Mouse (Mus musculus) liver, embryonic 11.5 days (tissue): ENCODE measurements at regions not wholly inside any gene's neighbourhood (a gene's known extent, or its start where the extent isn't known, plus 50 kb on each side); places are given as distances from the start of the nearest gene placed in this dataset.

ENCODE experiments used
- ATAC-seq: fragments of 200-750 bp; cut with Nextera tagmentation; replicated peaks from 2 replicates; pipeline ENCODE4 v1.8.0; 2017; ENCODE audit warnings: moderate number of reproducible peaks, mild to moderate bottlenecking, moderate TSS enrichment, moderate library complexity; ENCODE audit not compliant: low FRiP score
- DNase-seq: peaks from one replicate; pipeline ENCODE4 v3.0.0-alpha.2; 2017; ENCODE audit warnings: low spot score
- H3K27ac ChIP-seq: fragments of 300-500 bp; sonication (generic); 2 replicates; pipeline ENCODE4 v1.5.1; 2014; ENCODE audit warnings: mild to moderate bottlenecking, low read depth, low read length, control low read depth
- H3K27me3 ChIP-seq: fragments of 300-500 bp; sonication (generic); replicated peaks from 2 replicates; pipeline ENCODE4 v1.6.1; 2014; ENCODE audit warnings: low read length, mixed read lengths; ENCODE audit not compliant: control insufficient read depth, insufficient read depth
- H3K36me3 ChIP-seq: fragments of 300-500 bp; sonication (generic); 2 replicates; pipeline ENCODE4 v1.6.1; 2014; ENCODE audit warnings: mild to moderate bottlenecking, low read length, moderate library complexity, mixed read lengths; ENCODE audit not compliant: control insufficient read depth, insufficient read depth
- H3K4me1 ChIP-seq: fragments of 300-500 bp; sonication (generic); replicated peaks from 2 replicates; pipeline ENCODE4 v1.6.1; 2014; ENCODE audit warnings: low read length, mixed read lengths; ENCODE audit not compliant: control insufficient read depth, insufficient read depth
- H3K4me2 ChIP-seq: fragments of 300-500 bp; sonication (generic); 2 replicates; pipeline ENCODE4 v1.6.1; 2014; ENCODE audit warnings: mild to moderate bottlenecking, control low read depth, moderate library complexity
- H3K4me3 ChIP-seq: fragments of 300-500 bp; sonication (generic); 2 replicates; pipeline ENCODE4 v1.5.1; 2014; ENCODE audit warnings: low read depth, low read length, control low read depth
- H3K9ac ChIP-seq: fragments of 300-500 bp; sonication (generic); 2 replicates; pipeline ENCODE4 v1.6.1; 2014; ENCODE audit warnings: low read depth, low read length, control low read depth
- H3K9me3 ChIP-seq: fragments of 300-500 bp; sonication (generic); 2 replicates; pipeline ENCODE4 v1.6.1; 2016; ENCODE audit warnings: low read length, inconsistent platforms, mixed read lengths; ENCODE audit not compliant: control insufficient read depth
- WGBS: fragments of 180-500 bp; shearing (Covaris S2); extraction: QIAGEN DNeasy Blood & Tissue Kit; methylation state at CpG from one replicate; pipeline ENCODE4 v1.1.7; 2014; 5-methylcytosine and 5-hydroxymethylcytosine counted together

DNA sequence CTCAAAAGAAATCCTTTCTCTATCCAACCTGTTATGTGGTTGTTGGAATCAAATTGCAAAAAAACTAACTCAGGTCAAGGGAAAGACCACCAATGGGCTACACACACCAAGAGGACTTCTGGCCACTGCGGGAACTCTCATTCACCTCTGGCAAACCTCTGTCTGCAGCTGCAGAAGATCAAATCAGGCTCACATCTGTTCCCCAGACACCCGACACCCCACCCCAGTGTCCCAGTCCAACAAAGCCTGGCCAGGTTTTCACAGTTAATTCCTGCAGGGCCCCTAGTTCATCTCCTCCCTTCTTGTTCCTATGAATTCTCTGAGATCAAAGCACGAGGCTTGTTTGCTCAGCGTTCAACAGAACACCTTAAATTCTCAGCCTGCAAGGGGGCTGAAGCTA, 82.0 kb upstream of the Rgma start:
- no peak overlapping the region for H3K4me3 ChIP-seq
- no peaks in the 10 kb centered on the region for H3K27me3 ChIP-seq
- H3K4me1 ChIP-seq, result no peaks in the 10 kb centered on the region
- ATAC-seq (no peak), DNase-seq (no peak)
- WGBS, result 46% methylated on average over 4 of the region's 4 CpGs
- H3K4me2 ChIP-seq, result no peak overlapping the region
- no peak overlapping the region for H3K9ac ChIP-seq
- no peaks in the 10 kb centered on the region for H3K9me3 ChIP-seq
- no peaks in the 10 kb centered on the region for H3K36me3 ChIP-seq
- no peak overlapping the region for H3K27ac ChIP-seq

DNA sequence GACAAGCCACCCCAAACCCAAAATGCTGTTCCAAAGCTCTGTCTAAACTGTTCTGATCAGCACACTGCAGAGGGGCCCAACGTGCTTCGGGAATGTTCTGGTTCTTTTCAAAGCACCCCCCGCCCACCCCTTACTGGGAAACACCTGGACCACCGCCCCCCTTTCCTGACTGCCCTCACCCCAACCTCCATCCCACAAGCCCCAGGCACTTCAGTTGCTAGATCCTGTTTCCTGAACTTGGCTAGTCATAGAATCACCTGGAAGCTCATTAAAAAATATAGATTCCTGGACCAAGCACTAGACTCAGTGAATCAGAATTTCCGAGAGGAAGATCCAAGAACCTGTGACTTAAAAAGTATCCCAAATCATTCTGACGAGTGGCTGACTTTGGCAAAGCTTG, 80.9 kb upstream of the Rgma start:
- H3K9ac ChIP-seq, result no peak overlapping the region
- no peak for DNase-seq
- no peaks in the 10 kb centered on the region for H3K4me1 ChIP-seq
- ATAC-seq, result no peak
- no peaks in the 10 kb centered on the region for H3K9me3 ChIP-seq
- H3K27ac ChIP-seq, result no peak overlapping the region
- no peaks in the 10 kb centered on the region for H3K36me3 ChIP-seq
- H3K4me3 ChIP-seq, result no peak overlapping the region
- no peak overlapping the region for H3K4me2 ChIP-seq
- 84% methylated on average over 6 of the region's 6 CpGs for WGBS
- no peaks in the 10 kb centered on the region for H3K27me3 ChIP-seq

DNA sequence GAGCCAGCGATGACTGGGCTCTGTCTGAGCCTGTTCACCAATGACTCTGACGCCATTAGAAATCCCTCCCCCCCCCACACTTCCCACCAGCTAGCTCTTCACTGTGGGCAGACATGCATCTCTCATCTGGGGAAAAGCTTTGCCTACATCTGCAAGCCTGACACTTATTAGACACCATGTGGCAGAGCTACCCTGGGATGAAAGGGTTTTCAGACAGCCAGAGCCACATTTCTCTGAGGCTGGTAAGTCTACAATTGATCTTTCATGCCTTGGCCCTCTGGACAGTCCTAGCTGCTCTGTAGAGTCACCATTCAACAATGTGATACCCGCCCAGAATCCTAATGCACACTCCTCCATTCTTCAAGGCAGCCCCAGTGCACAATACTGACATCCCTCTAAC, 72.8 kb upstream of the Rgma start:
- Histone ChIP-seq H3K4me2 (no peak overlapping the region), H3K27ac (no peak overlapping the region), H3K27me3 (no peaks in the 10 kb centered on the region), H3K36me3 (no peaks in the 10 kb centered on the region), H3K4me1 (no peaks in the 10 kb centered on the region), H3K9ac (no peak overlapping the region), H3K4me3 (no peak overlapping the region), H3K9me3 (no peaks in the 10 kb centered on the region)
- WGBS, result 68% methylated on average over 3 of the region's 3 CpGs
- ATAC-seq (no peak), DNase-seq (no peak)

DNA sequence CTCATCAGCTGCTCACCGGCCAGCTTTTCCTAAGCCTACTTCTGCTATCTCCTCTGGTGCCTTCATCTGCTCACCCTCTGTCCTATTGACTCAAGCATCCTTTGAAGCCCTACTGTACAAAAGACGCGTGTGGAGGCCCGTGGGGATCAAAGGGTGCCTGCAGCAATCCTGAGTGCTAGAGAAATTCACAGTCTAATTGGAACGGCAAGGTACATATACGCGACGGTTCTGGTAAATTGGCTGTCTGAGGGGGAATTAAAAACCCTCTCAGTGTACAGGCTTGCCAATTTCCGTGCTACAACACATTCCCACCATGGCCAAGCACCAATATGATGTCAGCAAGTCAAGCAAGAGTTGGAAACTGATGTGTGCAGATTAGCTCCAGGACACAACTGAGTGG, 71.5 kb upstream of the Rgma start:
- DNase-seq (no peak), ATAC-seq (no peak)
- Histone ChIP-seq H3K4me1 (no peaks in the 10 kb centered on the region), H3K36me3 (no peaks in the 10 kb centered on the region), H3K9me3 (no peaks in the 10 kb centered on the region), H3K4me3 (no peak overlapping the region), H3K27me3 (no peaks in the 10 kb centered on the region), H3K4me2 (no peak overlapping the region), H3K27ac (no peak overlapping the region), H3K9ac (no peak overlapping the region)
- 68% methylated on average over 9 of the region's 9 CpGs for WGBS

DNA sequence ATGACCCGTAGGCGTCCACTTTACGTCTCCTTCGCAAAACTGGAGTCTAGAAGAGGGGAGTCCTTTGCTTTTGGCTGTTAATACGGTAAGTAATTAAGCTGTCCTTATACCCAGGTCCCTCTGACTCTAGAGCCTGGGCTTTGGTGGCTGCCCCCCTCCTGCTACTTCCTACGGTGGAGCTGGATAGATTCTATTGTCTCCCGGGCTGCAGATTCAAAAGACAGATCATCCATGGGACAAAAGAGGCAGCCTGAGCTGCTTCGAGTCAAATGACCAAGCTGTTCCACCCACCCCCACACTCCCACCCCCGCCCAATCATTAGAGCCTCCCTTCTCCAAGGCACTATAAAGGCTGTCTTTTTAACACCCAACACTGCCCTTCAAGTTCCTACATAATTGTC, 70.5 kb upstream of the Rgma start:
- DNase-seq (no peak), ATAC-seq (no peak)
- no peak overlapping the region for H3K4me3 ChIP-seq
- H3K4me2 ChIP-seq, result no peak overlapping the region
- no peaks in the 10 kb centered on the region for H3K27me3 ChIP-seq
- no peak overlapping the region for H3K9ac ChIP-seq
- 32% methylated on average over 9 of the region's 9 CpGs for WGBS
- no peak overlapping the region for H3K27ac ChIP-seq
- no peaks in the 10 kb centered on the region for H3K36me3 ChIP-seq
- H3K9me3 ChIP-seq, result no peaks in the 10 kb centered on the region
- H3K4me1 ChIP-seq, result no peaks in the 10 kb centered on the region

DNA sequence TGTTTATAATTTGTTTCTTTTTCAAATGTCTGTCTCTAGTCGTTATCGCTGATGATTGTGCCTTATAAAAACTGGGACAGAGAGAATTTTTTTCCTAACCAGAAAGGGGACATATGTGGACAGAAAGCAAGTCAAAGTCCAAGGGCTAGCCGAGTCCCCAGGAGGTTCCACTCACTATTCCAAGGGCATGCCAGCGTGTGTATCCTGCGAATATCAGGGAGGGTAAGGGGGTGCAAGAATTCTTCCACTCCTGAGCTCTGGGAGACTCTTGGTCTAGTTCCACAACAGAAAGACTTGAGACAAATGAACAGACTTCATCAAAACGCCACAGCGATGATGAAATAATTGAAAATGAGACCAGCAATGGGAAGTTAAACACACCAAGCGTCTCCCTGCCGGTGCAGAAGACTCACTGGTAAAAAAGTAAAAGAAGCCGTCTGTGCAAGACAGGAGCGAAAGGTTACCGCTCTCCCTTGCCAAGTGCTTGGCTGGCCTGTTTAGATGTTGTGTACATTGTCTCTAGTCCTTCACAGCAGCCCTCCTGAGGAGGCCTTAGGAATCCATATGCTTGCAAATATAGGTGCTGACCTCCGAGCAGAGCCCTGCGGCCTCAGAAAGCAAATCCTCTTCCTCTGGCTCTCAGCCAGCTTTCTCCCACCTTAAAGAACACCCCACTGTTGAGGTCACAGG, 69.9 kb upstream of the Rgma start:
- H3K36me3 ChIP-seq, result no peaks in the 10 kb centered on the region
- no peak overlapping the region for H3K4me3 ChIP-seq
- no peak overlapping the region for H3K27ac ChIP-seq
- H3K9me3 ChIP-seq, result no peaks in the 10 kb centered on the region
- no peaks in the 10 kb centered on the region for H3K4me1 ChIP-seq
- no peaks in the 10 kb centered on the region for H3K27me3 ChIP-seq
- WGBS, result 42% methylated on average over 14 of the region's 14 CpGs
- no peak overlapping the region for H3K9ac ChIP-seq
- DNase-seq (no peak), ATAC-seq (no peak)
- no peak overlapping the region for H3K4me2 ChIP-seq

DNA sequence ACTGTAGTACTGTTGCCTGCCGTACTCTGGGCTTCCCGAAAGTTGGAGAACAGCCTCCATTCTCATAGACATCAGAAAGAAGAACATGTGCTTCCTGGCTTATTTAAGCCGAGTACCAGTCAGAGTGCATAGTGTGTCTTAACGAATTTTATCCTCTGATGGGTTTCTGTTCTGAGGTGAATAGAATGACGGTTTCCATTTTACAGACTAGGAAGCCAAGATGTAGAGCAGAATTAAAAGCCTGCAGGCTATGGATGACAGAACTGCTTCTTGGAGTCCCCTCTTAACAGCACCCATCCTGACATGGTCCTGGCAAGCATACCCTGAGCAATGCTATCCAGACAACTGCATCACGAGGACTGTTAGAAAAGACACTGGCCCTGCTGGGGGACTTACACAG, 69.0 kb upstream of the Rgma start:
- DNase-seq (no peak), ATAC-seq (no peak)
- no peak overlapping the region for H3K9ac ChIP-seq
- no peaks in the 10 kb centered on the region for H3K9me3 ChIP-seq
- no peak overlapping the region for H3K4me2 ChIP-seq
- no peaks in the 10 kb centered on the region for H3K4me1 ChIP-seq
- H3K36me3 ChIP-seq, result no peaks in the 10 kb centered on the region
- H3K27ac ChIP-seq, result no peak overlapping the region
- H3K27me3 ChIP-seq, result no peaks in the 10 kb centered on the region
- H3K4me3 ChIP-seq, result no peak overlapping the region
- 63% methylated on average over 6 of the region's 6 CpGs for WGBS

DNA sequence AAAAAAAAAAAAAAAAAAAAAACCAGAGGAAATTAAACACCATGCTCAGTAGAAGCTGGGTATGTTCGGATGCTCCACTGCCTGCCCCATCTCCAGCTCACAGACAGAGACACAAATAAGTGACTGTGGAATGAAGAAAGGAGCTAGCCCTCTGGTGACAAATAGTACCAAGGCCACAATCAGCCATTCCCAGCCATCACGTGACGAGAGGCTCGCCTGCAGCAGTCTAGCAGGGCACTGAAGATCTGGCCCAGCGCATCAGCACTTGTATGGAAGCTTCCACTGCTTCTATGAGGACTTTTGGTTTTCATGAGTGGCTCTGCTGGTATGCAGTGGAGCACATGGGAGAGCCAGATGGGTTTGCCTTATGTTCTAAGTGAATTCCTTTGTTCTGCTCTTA, 68.6 kb upstream of the Rgma start:
- 54% methylated on average over 5 of the region's 5 CpGs for WGBS
- Histone ChIP-seq H3K9ac (no peak overlapping the region), H3K4me2 (no peak overlapping the region), H3K9me3 (no peaks in the 10 kb centered on the region), H3K27me3 (no peaks in the 10 kb centered on the region), H3K4me3 (no peak overlapping the region), H3K27ac (no peak overlapping the region), H3K4me1 (no peaks in the 10 kb centered on the region), H3K36me3 (no peaks in the 10 kb centered on the region)
- DNase-seq (no peak), ATAC-seq (no peak)

DNA sequence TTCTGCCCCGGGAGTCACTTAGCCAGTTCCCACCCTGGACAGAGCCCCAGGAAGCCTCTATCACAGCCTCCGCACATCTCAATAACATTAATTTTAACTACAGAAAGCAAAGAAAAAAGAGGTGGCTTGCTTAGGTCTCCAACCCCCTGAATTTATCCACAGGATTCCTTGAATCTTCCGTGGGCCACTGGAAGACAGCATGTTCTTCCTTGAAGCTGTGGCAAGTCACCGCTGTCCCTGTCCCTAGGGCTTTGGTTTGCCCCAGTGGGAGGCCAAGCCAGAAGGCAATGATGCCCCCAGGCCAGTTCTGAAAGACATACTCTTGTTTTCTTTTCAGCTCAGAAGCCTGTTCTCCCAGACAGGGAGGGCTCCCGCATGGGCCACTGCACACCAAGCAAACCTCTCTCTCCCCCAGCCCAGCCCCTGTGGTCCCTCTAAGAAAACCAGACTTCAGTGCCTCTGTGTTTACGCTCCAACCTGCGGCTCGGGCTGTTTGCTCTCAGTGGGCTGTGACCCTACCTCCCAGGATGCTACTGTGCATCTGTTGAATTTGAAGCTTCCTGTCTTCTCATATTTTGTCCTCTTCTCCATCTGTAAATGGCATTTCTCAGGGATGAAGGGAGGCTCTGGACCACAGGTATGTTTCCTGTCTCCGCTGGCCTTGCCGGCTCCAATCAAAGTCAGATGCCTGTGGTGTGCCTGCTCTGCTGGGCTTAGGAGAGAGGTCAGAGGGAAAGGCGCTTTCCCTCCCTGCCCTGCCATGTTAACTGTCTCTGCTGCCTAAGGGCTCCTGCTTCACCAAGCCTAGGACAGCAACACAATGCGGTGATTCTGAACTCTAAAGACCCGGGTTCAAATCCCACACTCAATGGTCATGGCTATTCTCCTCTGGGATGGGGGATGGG, 67.5 kb upstream of the Rgma start:
- Histone ChIP-seq H3K27me3 (no peaks in the 10 kb centered on the region), H3K36me3 (no peaks in the 10 kb centered on the region), H3K4me2 (no peak overlapping the region), H3K4me1 (no peaks in the 10 kb centered on the region), H3K9me3 (no peaks in the 10 kb centered on the region), H3K27ac (no peak overlapping the region), H3K9ac (no peak overlapping the region), H3K4me3 (no peak overlapping the region)
- whole genome bisulfite sequencing, result 51% methylated on average over 13 of the region's 13 CpGs
- DNase-seq, result no peak
- ATAC-seq, result no peak
